In genomic region chr8:122376365-122377231, GRCm38 (mm10) we compare ENCODE assay signal across 8 mouse cellular contexts. TPM values are rescaled to one million over a fixed set of nuclear protein-coding genes. Genes with fewer than 3 reads are reported as not detected.
DNase-seq lines count a peak whose midpoint lies in the region; ATAC-seq lines count a peak whose summit lies in the region.

Gene Zc3h18, plus strand, starts transcription at chr8:122376609.

- peak within 1 kb of the TSS; percentile 94 for H3K4me3 ChIP-seq in brown adipose tissue, adult 24 weeks (ENCODE audit: insufficient read depth, low read depth, low read length)
- H3K4me3 ChIP-seq in heart, embryonic 13.5 days, result peak within 1 kb of the TSS; percentile 95
- H3K4me3 ChIP-seq in liver, embryonic 12.5 days, result peak within 1 kb of the TSS; percentile 90
- H3K4me3 ChIP-seq in stomach, embryonic 15.5 days (replicated peaks), result peak within 1 kb of the TSS; percentile 84

- peaks cover 32% of the 10 kb centered on the region for H3K36me3 ChIP-seq in heart, embryonic 13.5 days
- peaks cover 41% of the 10 kb centered on the region for H3K36me3 ChIP-seq in liver, embryonic 12.5 days
- no peaks in the 10 kb centered on the region for H3K36me3 ChIP-seq in stomach, embryonic 15.5 days

- H3K9ac ChIP-seq in heart, embryonic 13.5 days, result peak within 1 kb of the TSS; percentile 95
- peak within 1 kb of the TSS; percentile 90 for H3K9ac ChIP-seq in liver, embryonic 12.5 days
- H3K9ac ChIP-seq in stomach, embryonic 15.5 days, result peak within 1 kb of the TSS; percentile 92

- peak within 1 kb of the TSS; percentile 93 for H3K4me2 ChIP-seq in heart, embryonic 13.5 days
- H3K4me2 ChIP-seq in liver, embryonic 12.5 days, result peak within 1 kb of the TSS; percentile 83
- peak within 1 kb of the TSS; percentile 81 for H3K4me2 ChIP-seq in stomach, embryonic 15.5 days

- peak within 1 kb of the TSS; percentile 94 for H3K27ac ChIP-seq in brown adipose tissue, adult 24 weeks (replicated peaks; ENCODE audit: low read depth, low read length)
- H3K27ac ChIP-seq in heart, embryonic 13.5 days (replicated peaks), result peak within 1 kb of the TSS; percentile 94
- H3K27ac ChIP-seq in liver, embryonic 12.5 days, result peak within 1 kb of the TSS; percentile 90
- peak within 1 kb of the TSS; percentile 94 for H3K27ac ChIP-seq in stomach, embryonic 15.5 days

- no peaks in the 10 kb centered on the region for H3K9me3 ChIP-seq in heart, embryonic 13.5 days
- H3K9me3 ChIP-seq in liver, embryonic 12.5 days (replicated peaks), result no peaks in the 10 kb centered on the region
- no peaks in the 10 kb centered on the region for H3K9me3 ChIP-seq in stomach, embryonic 15.5 days

- DNase-seq in CD4-positive, CD25-positive, alpha-beta regulatory T cell, adult 2 months (ENCODE audit: low read depth, low spot score), result peak; percentile 100
- peak; percentile 37 for DNase-seq in fat pad, adult 2 months (ENCODE audit: extremely low read depth, low read depth, low spot score)
- DNase-seq in kidney, postnatal 10 days, result peak; percentile 100
- DNase-seq in natural killer cell, adult 2 months (ENCODE audit: low spot score in 2 of 2), result peak; percentile 97 to 98

- under 1% methylated on average over 101 of the region's 107 CpGs for WGBS in heart, embryonic 13.5 days
- under 1% methylated on average over 84 of the region's 107 CpGs for WGBS in liver, embryonic 12.5 days (ENCODE audit: insufficient replicate concordance)
- WGBS in stomach, embryonic 15.5 days, result under 1% methylated on average over 106 of the region's 107 CpGs

- ATAC-seq in heart, embryonic 13.5 days (ENCODE audit: extremely low read depth, insufficient number of reproducible peaks, low FRiP score, low TSS enrichment), result peak; percentile 93
- ATAC-seq in liver, embryonic 12.5 days, result peak; percentile 95
- peak; percentile 97 for ATAC-seq in stomach, embryonic 15.5 days (ENCODE audit: insufficient read depth, low FRiP score, low read depth)

- 0 out of 2 replicates have a peak, but pooled peaks cover 5% of the 10 kb centered on the region for H3K4me1 ChIP-seq in brown adipose tissue, adult 24 weeks (ENCODE audit: control insufficient read depth, insufficient read depth, insufficient read length, low read length)
- peaks cover 28% of the 10 kb centered on the region for H3K4me1 ChIP-seq in heart, embryonic 13.5 days
- H3K4me1 ChIP-seq in liver, embryonic 12.5 days, result peaks cover 60% of the 10 kb centered on the region
- H3K4me1 ChIP-seq in stomach, embryonic 15.5 days, result peaks cover 5% of the 10 kb centered on the region; the same call in 1 of the 2 replicates

- H3K27me3 ChIP-seq in heart, embryonic 13.5 days (replicated peaks), result no peaks in the 10 kb centered on the region
- H3K27me3 ChIP-seq in liver, embryonic 12.5 days (replicated peaks), result no peaks in the 10 kb centered on the region
- H3K27me3 ChIP-seq in stomach, embryonic 15.5 days (replicated peaks), result no peaks in the 10 kb centered on the region

RNA-seq across cellular contexts. Expression of gene Zc3h18, which starts in this region (rescaled TPM):
- 14.5 and 15.7 TPM in 2 replicates for polyA plus RNA-seq in brown adipose tissue, adult 24 weeks (2012; ENCODE audit: insufficient read depth, insufficient read length, missing spikeins)
- polyA plus RNA-seq in heart, embryonic 13.5 days (2015; fragmentation: Nextera tagmentation; extraction: Ambion mirVana), result 30.4 and 31.1 TPM in 2 replicates
- polyA plus RNA-seq in liver, embryonic 12.5 days (2016; fragmentation: Nextera tagmentation; extraction: Ambion mirVana), result 48.7 and 49.1 TPM in 2 replicates
- polyA plus RNA-seq in stomach, embryonic 15.5 days (2015; fragmentation: Nextera tagmentation; extraction: Ambion mirVana), result 48.7 and 48.9 TPM in 2 replicates

Comparison
In these comparisons a context has a peak if more than half of its experiments do, and no peak if none do; other contexts are left out.
1. Peak in every context shown above with its lines: DNase-seq, ATAC-seq, H3K4me3 ChIP-seq and H3K27ac ChIP-seq.
2. DNase-seq: peak in every context shown above with its lines; median percentile 100 in CD4-positive, CD25-positive, alpha-beta regulatory T cell, adult 2 months; 100 in kidney, postnatal 10 days; 98 in natural killer cell, adult 2 months; 37 in fat pad, adult 2 months.